Mouse (Mus musculus) small intestine, adult 10 weeks (tissue): ENCODE data around the gene Scgb2b12. TPM values are rescaled to one million over a fixed set of nuclear protein-coding genes. Genes with fewer than 3 reads are reported as not detected.

Source experiments
- polyA plus RNA-seq: library from polyadenylated mRNA; stranded (reverse); fragments of 350-450 nt; fragmentation: Illumina TruSeq; extraction: RNeasy Lipid Tissue Mini Kit (QIAGEN cat#74804); gene quantifications from one replicate; pipeline ENCODE4 v1.2.3, GENCODE M21; 2014; ENCODE audit warnings: low replicate concordance

Scgb2b12 gene
- not detected for polyA plus RNA-seq

DNA sequence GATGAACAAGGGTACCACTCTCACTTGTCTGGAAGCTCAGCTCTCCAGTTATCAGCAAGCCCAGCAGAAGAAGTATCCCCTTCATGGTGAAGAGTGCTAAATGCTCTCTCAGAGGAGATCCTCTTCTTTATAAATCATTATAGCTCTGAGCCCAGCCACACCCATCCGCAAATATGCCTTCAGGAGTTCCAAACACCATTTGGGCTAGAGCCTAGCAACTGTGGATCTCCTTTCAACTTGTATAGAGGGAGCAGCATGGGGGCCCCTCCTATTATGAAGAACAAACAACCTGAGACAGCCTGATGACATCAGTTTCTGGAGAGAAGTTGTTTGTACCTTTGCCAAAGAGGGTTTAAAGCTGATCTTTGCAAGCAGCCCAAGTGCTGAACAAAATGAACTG lies at the start of gene Scgb2b12:
Gene Scgb2b12, minus strand, starts transcription at position 101 of the 400 bp plus-strand sequence.

DNA sequence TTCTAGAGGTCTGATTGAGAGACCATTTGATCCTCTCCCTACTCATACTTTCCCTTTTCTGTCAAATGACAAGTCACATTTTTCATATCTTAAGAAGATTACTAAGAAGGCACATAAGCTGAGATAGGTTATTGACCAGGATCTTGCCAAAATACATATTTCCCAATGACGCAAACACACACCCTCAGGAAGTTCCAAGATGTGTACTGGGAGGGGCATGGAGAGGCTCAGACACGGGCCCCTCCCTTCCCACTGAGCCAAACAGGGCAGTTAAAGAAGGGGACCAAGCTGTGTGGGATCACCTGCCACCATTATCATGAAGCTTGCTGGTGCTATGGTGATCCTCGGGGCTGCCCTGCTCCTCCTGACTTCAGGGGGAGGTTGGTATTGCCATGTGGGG lies 6.8 kb upstream of the Scgb2b12 start, which contains the start of gene Scgb1b12:
Gene Scgb1b12, plus strand, starts transcription at position 301 of the 400 bp plus-strand sequence.

Other genes with a start within 250 kb of the Scgb2b12 start
- gene Scgb1b10, start 226.4 kb downstream of the Scgb2b12 start, polyA plus RNA-seq, result not detected
- not detected for gene Scgb2b11, start 116.1 kb downstream of the Scgb2b12 start, polyA plus RNA-seq
- not detected for gene Scgb1b11, start 104.4 kb downstream of the Scgb2b12 start, polyA plus RNA-seq
- not detected for gene Scgb1b12, start 6.9 kb upstream of the Scgb2b12 start, polyA plus RNA-seq
- not detected for gene Scgb1b29, start 114.3 kb upstream of the Scgb2b12 start, polyA plus RNA-seq